Mouse (Mus musculus) intestine, postnatal 0 days (tissue): ENCODE measurements at regions not wholly inside any gene's neighbourhood (a gene's known extent, or its start where the extent isn't known, plus 50 kb on each side); places are given as distances from the start of the nearest gene placed in this dataset.

Experiments used
- ATAC-seq: fragments of 200-750 bp; cut with Nextera tagmentation; 2 replicates; pipeline ENCODE4 v1.8.0; 2017; ENCODE audit warnings: mild to moderate bottlenecking, moderate TSS enrichment, moderate library complexity
- H3K27ac ChIP-seq: fragments of 300-500 bp; sonication (generic); 2 replicates; pipeline ENCODE4 v1.5.1; 2014; ENCODE audit warnings: mild to moderate bottlenecking, low read depth, low read length, moderate library complexity
- H3K27me3 ChIP-seq: fragments of 300-500 bp; sonication (generic); replicated peaks from 2 replicates; pipeline ENCODE4 v1.6.1; 2014; ENCODE audit warnings: low read length, mixed read lengths; ENCODE audit not compliant: control insufficient read depth, insufficient read depth
- H3K36me3 ChIP-seq: fragments of 300-500 bp; sonication (generic); 2 replicates; pipeline ENCODE4 v1.6.1; 2014; ENCODE audit warnings: mild to moderate bottlenecking, moderate library complexity; ENCODE audit not compliant: control insufficient read depth, insufficient read depth
- H3K4me1 ChIP-seq: fragments of 300-500 bp; sonication (generic); replicated peaks from 2 replicates; pipeline ENCODE4 v1.6.1; 2014; ENCODE audit warnings: antibody characterized with exemption, low read length, mixed read lengths; ENCODE audit not compliant: control insufficient read depth, insufficient read depth
- H3K4me2 ChIP-seq: fragments of 300-500 bp; sonication (generic); replicated peaks from 2 replicates; pipeline ENCODE4 v1.6.1; 2014; ENCODE audit warnings: low read depth, mild to moderate bottlenecking, moderate library complexity
- H3K4me3 ChIP-seq: fragments of 300-500 bp; sonication (generic); 2 replicates; pipeline ENCODE4 v1.5.1; 2014; ENCODE audit warnings: low read depth, low read length
- H3K9ac ChIP-seq: fragments of 300-500 bp; sonication (generic); 2 replicates; pipeline ENCODE4 v1.6.1; 2014; ENCODE audit warnings: mild to moderate bottlenecking, low read depth, low read length
- H3K9me3 ChIP-seq: fragments of 300-500 bp; sonication (generic); 2 replicates; pipeline ENCODE4 v1.6.1; 2016; ENCODE audit warnings: mixed run types; ENCODE audit not compliant: control insufficient read depth
- CTCF ChIP-seq: sonication (generic); IDR thresholded peaks from 2 replicates; pipeline ENCODE4 v1.5.1; 2016; ENCODE audit warnings: low read depth, mild to moderate bottlenecking, control low read depth, antibody characterized with exemption, moderate library complexity
- WGBS: fragments of 180-500 bp; shearing (Covaris S2); extraction: QIAGEN DNeasy Blood & Tissue Kit; methylation state at CpG from one replicate; pipeline ENCODE4 v1.1.7; 2014; 5-methylcytosine and 5-hydroxymethylcytosine counted together

GRCm38 (mm10) chr2:144188076-144188475 lies 82.4 kb upstream of the Mgme1 start:
- peak; percentile 63 for ATAC-seq
- TF ChIP-seq CTCF: no peak
- H3K36me3 ChIP-seq: no peaks in the 10 kb centered on the region
- no peak overlapping the region for H3K9ac ChIP-seq
- H3K4me3 ChIP-seq: no peak overlapping the region
- peak overlapping the region; percentile 58 for H3K27ac ChIP-seq
- no peak overlapping the region for H3K4me2 ChIP-seq
- H3K4me1 ChIP-seq: peaks cover 12% of the 10 kb centered on the region; the same call in 1 of the 2 replicates
- WGBS: 39% methylated on average over 3 of the region's 3 CpGs
- H3K27me3 ChIP-seq: no peaks in the 10 kb centered on the region
- no peaks in the 10 kb centered on the region for H3K9me3 ChIP-seq

GRCm38 (mm10) chr2:144188485-144188884 lies 82.0 kb upstream of the Mgme1 start:
- no peak for ATAC-seq
- H3K27me3 ChIP-seq: no peaks in the 10 kb centered on the region
- H3K4me2 ChIP-seq: no peak overlapping the region
- whole genome bisulfite sequencing: 51% methylated on average over 4 of the region's 4 CpGs
- no peaks in the 10 kb centered on the region for H3K9me3 ChIP-seq
- H3K27ac ChIP-seq: peak overlapping the region; percentile 58
- peaks cover 12% of the 10 kb centered on the region; the same call in 1 of the 2 replicates for H3K4me1 ChIP-seq
- no peak overlapping the region for H3K9ac ChIP-seq
- H3K36me3 ChIP-seq: no peaks in the 10 kb centered on the region
- no peak overlapping the region for H3K4me3 ChIP-seq
- no peak for TF ChIP-seq CTCF

DNA sequence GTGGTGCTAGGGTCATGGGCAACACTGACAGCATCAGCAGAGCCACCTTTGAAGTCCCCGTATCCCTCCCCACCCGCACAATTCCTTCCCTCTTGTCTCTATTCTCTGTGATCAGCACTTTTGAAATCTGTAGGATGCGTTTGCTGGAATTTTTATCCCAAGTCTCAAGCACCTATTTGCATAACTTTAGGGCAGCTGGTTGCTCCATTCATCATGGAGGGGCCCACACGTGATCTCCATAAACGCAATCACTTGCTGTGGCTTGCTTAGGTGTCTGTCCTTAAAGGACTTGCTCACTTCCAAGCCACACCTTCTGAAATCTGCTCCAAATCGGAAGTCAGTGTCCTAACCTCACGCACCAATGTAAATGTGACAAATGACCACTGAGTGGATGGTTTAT lies 80.7 kb upstream of the Mgme1 start:
- 80% methylated on average over 7 of the region's 7 CpGs for WGBS
- Histone ChIP-seq H3K4me1 (peaks cover 12% of the 10 kb centered on the region; the same call in 1 of the 2 replicates), H3K9me3 (no peaks in the 10 kb centered on the region), H3K27me3 (no peaks in the 10 kb centered on the region), H3K36me3 (no peaks in the 10 kb centered on the region), H3K4me2 (no peak overlapping the region), H3K27ac (no peak overlapping the region), H3K9ac (no peak overlapping the region), H3K4me3 (no peak overlapping the region)
- ATAC-seq: no peak
- TF ChIP-seq CTCF: no peak

DNA sequence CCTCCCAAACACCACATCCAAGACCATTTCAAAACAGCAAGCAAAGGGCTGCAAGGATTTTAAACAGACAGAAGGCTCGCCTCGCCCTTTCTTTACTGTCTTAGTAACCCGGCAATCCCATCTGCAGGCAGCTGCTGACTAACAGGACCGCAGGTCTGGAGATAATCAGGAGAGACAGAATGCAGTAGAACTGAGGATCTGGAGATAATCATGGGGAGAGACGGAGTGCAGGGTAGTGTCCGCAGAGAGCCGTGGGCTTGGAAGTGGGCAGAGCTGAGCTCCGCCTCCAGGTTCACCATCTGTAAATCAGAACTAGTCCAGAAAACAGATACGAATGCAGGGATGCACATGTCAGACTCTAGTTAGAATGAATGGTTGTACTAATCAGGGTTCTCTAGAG lies 79.4 kb upstream of the Mgme1 start:
- Histone ChIP-seq H3K4me3 (no peak overlapping the region), H3K9me3 (no peaks in the 10 kb centered on the region), H3K9ac (no peak overlapping the region), H3K27me3 (no peaks in the 10 kb centered on the region), H3K36me3 (no peaks in the 10 kb centered on the region), H3K27ac (no peak overlapping the region), H3K4me2 (no peak overlapping the region), H3K4me1 (peaks cover 9% of the 10 kb centered on the region; the same call in 1 of the 2 replicates)
- no peak for TF ChIP-seq CTCF
- no peak for ATAC-seq
- WGBS: 40% methylated on average over 9 of the region's 9 CpGs

DNA sequence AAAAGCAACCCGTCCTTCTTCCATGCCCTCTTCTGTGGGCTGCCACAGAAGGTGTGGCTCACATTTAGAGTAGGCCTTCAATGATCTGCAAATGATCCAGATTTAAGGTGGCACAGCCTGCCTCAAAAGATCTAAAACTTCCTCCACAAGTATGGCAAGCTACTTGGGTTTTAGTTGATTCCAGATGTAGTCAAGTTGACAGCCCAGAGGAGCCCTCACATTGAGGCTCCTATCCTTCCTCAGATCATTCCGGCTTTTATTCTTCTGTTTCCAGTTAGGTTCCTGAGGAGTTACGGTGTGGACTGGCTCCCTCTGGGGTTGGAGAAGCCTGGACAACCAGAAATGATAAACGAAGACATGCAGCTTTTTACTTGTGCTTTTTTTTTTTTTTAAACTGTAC lies 78.8 kb upstream of the Mgme1 start:
- H3K4me3 ChIP-seq: no peak overlapping the region
- TF ChIP-seq CTCF: no peak
- no peaks in the 10 kb centered on the region for H3K36me3 ChIP-seq
- H3K9ac ChIP-seq: no peak overlapping the region
- H3K27me3 ChIP-seq: no peaks in the 10 kb centered on the region
- H3K27ac ChIP-seq: no peak overlapping the region
- H3K4me1 ChIP-seq: 0 out of 2 replicates have a peak, but pooled peaks cover 5% of the 10 kb centered on the region
- ATAC-seq: no peak
- H3K9me3 ChIP-seq: no peaks in the 10 kb centered on the region
- WGBS: 74% methylated on average over 4 of the region's 4 CpGs
- no peak overlapping the region for H3K4me2 ChIP-seq

DNA sequence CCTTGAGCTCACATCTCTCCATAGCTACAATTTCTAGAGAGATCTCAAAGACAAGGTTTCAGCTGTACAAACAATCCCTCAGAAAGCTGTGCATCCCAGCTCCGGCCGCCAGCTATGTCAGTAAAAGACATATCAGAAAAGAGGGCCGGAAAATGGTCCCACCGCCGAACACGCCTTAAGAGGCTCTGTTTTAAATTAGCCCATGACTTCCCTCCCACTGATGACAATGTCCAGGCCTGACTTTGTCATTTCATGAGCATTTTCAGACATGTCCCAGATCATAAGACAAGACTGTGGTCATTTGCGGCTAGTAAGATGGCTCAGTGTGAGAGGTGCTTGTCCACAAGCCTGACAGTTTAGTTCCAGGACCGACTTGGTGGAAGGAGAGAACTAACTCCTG lies 78.0 kb upstream of the Mgme1 start:
- Histone ChIP-seq H3K9ac (no peak overlapping the region), H3K27ac (no peak overlapping the region), H3K4me1 (0 out of 2 replicates have a peak, but pooled peaks cover 5% of the 10 kb centered on the region), H3K9me3 (no peaks in the 10 kb centered on the region), H3K36me3 (no peaks in the 10 kb centered on the region), H3K27me3 (no peaks in the 10 kb centered on the region), H3K4me3 (no peak overlapping the region), H3K4me2 (no peak overlapping the region)
- TF ChIP-seq CTCF: no peak
- ATAC-seq: no peak
- 68% methylated on average over 8 of the region's 8 CpGs for WGBS

GRCm38 (mm10) chr2:144195851-144196250 lies 74.6 kb upstream of the Mgme1 start:
- TF ChIP-seq CTCF: no peak
- Histone ChIP-seq H3K36me3 (no peaks in the 10 kb centered on the region), H3K4me2 (no peak overlapping the region), H3K9ac (no peak overlapping the region), H3K27me3 (no peaks in the 10 kb centered on the region), H3K9me3 (no peaks in the 10 kb centered on the region), H3K4me1 (0 out of 2 replicates have a peak, but pooled peaks cover 4% of the 10 kb centered on the region), H3K27ac (no peak overlapping the region), H3K4me3 (no peak overlapping the region)
- no peak for ATAC-seq
- 56% methylated on average over 14 of the region's 14 CpGs for WGBS
